Mouse (Mus musculus): ENCODE measurements around the gene Ncstn. TPM values are rescaled to one million over a fixed set of nuclear protein-coding genes. Genes with fewer than 3 reads are reported as not detected.
A peak's percentile ranks its signal among the peaks of the same experiment; 100 is the strongest.

Gene Ncstn
- polyA plus RNA-seq, 1 experiment: 7.6 TPM

DNA sequence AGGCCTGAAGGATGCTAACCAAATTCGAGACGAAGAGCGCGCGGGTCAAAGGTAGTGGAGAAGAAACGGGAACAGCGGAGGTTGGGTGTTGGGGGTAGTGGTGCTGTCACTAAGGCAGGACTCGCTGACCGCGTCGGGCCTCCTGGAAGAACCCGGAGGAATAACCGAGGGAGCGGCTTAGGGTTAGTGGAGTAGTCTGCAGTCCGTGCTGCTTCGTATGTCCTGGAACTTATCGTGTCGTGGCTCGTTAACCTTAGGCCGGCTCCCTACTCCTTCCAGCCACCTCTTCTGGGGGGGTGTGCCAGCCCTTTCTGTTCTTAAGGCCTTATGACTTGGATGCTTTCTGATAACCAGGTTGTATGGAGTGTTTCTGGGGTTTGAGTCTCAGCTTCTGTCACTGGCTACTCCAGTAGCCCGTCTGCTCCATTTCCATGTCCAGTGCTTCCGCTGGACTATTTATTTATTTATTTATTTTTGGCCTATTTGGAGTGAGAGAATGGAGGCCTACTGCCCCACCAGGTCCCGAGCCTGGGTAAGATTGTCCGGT is 377 bp upstream of the Ncstn start:
- H3K27me3 ChIP-seq (replicated peaks): no peaks in the 10 kb centered on the region
- TF ChIP-seq GATA1 (IDR thresholded peaks at IDR 0.05; ENCODE audit: borderline replicate concordance, low read length) (no peak), FLI1 (IDR thresholded peaks at IDR 0.05; ENCODE audit: low read length) (no peak)
- H3K9me3 ChIP-seq: no peaks in the 10 kb centered on the region
- peak overlapping the region; percentile 99 for H3K4me3 ChIP-seq (replicated peaks)
- peaks cover 55% of the 10 kb centered on the region for H3K4me1 ChIP-seq
- H3K36me3 ChIP-seq (replicated peaks; ENCODE audit: low read length): peaks cover 36% of the 10 kb centered on the region

DNA sequence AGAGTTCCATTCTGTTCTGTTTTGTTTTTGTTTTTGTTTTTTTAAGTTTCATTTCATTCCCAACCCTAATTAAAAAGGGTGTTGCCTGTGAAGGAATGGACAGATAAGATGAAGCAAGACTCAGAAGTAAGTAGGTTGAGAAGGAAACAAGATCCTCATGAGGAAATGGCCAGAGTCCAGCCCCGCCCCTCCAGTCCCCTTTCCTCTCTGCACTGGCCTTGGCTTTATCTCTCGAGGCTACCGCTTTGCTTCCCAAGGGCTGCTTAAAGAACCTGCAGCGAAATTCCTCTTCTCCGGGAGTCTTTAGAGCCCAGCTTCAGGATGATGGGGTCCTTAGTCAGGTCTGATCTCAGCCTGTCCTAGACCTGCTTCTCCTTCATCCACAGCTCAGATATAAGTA is 4.6 kb downstream of the Ncstn start:
- H3K9me3 ChIP-seq: no peaks in the 10 kb centered on the region
- H3K36me3 ChIP-seq (replicated peaks; ENCODE audit: low read length): peaks cover 77% of the 10 kb centered on the region
- peaks cover 35% of the 10 kb centered on the region for H3K4me1 ChIP-seq
- H3K27me3 ChIP-seq (replicated peaks): no peaks in the 10 kb centered on the region
- H3K4me3 ChIP-seq (replicated peaks): peak overlapping the region; percentile 67
- TF ChIP-seq GATA1 (IDR thresholded peaks at IDR 0.05; ENCODE audit: borderline replicate concordance, low read length): no peak
- TF ChIP-seq FLI1 (IDR thresholded peaks at IDR 0.05; ENCODE audit: low read length): no peak

DNA sequence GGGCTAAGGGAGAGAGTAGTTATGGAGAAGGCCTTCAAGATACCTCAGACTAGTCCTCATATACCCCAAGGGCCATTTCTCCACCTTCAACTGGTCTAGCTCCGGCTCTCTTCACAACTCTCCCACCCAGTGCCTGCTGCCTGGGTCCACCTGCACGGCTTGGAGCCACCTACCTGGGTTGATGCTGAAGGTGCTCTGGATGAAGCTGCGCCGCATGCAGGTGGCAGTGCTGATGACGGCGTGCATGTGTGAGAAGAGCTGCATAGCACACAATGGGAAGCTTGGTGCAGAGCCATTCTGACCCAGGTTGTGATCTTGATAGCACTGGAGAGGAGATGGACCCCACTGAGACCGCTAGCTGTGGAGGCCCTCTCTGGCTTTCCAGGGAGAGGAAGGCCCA is 10.0 kb downstream of the Ncstn start:
- Histone ChIP-seq H3K36me3 (replicated peaks; ENCODE audit: low read length) (peaks cover 98% of the 10 kb centered on the region), H3K4me3 (replicated peaks) (no peak overlapping the region), H3K9me3 (no peaks in the 10 kb centered on the region), H3K27me3 (replicated peaks) (no peaks in the 10 kb centered on the region), H3K4me1 (peaks cover 7% of the 10 kb centered on the region)
- TF ChIP-seq GATA1 (IDR thresholded peaks at IDR 0.05; ENCODE audit: borderline replicate concordance, low read length) (no peak), FLI1 (IDR thresholded peaks at IDR 0.05; ENCODE audit: low read length) (no peak)

DNA sequence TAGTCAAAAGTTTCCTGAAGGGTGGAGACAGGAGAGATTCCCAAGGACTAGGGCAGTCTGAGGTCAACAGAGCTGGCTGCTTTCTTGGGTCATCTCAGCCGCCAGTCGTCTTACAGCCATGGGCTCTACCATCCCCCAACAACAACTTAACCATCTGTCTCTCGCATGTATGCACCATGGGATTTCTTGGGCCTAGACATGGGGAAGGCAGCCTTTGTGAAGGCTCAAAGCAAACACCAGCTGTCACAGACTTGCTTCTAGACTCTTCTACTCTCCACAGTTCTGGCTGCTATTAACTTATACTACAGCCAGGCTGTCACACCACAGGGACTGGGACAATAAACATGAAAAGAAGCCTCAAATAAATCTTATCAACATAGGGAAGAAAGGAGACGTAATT is 11.0 kb downstream of the Ncstn start:
- no peak overlapping the region for H3K4me3 ChIP-seq (replicated peaks)
- no peaks in the 10 kb centered on the region for H3K27me3 ChIP-seq (replicated peaks)
- H3K9me3 ChIP-seq: no peaks in the 10 kb centered on the region
- peaks cover 100% of the 10 kb centered on the region for H3K36me3 ChIP-seq (replicated peaks; ENCODE audit: low read length)
- TF ChIP-seq FLI1 (IDR thresholded peaks at IDR 0.05; ENCODE audit: low read length): no peak
- TF ChIP-seq GATA1 (IDR thresholded peaks at IDR 0.05; ENCODE audit: borderline replicate concordance, low read length): no peak
- peaks cover 5% of the 10 kb centered on the region; the same call in 1 of the 2 replicates for H3K4me1 ChIP-seq

DNA sequence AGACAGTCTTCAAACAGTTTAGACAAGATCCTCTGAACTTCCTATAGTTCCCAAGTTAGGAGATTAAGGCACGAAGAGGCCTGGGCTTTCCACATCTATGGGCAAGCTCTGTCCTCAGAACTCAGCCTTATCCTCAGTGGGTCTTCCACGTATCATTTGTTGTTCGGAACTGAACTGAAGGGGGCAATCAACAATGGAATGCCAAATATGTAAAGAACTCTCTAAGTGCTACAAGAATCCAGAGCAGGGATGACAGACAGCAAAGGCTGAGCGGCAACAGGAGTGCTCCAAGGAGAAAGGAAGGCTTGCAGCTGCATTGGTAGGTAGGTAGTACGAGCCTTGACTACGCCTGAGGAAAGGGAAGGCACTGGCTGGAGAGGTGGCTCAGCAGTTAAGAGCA is 12.4 kb downstream of the Ncstn start:
- no peaks in the 10 kb centered on the region for H3K27me3 ChIP-seq (replicated peaks)
- no peaks in the 10 kb centered on the region for H3K9me3 ChIP-seq
- H3K4me3 ChIP-seq (replicated peaks): no peak overlapping the region
- TF ChIP-seq FLI1 (IDR thresholded peaks at IDR 0.05; ENCODE audit: low read length): no peak
- TF ChIP-seq GATA1 (IDR thresholded peaks at IDR 0.05; ENCODE audit: borderline replicate concordance, low read length): no peak
- H3K4me1 ChIP-seq: peaks cover 5% of the 10 kb centered on the region; the same call in 1 of the 2 replicates
- H3K36me3 ChIP-seq (replicated peaks; ENCODE audit: low read length): peaks cover 100% of the 10 kb centered on the region

DNA sequence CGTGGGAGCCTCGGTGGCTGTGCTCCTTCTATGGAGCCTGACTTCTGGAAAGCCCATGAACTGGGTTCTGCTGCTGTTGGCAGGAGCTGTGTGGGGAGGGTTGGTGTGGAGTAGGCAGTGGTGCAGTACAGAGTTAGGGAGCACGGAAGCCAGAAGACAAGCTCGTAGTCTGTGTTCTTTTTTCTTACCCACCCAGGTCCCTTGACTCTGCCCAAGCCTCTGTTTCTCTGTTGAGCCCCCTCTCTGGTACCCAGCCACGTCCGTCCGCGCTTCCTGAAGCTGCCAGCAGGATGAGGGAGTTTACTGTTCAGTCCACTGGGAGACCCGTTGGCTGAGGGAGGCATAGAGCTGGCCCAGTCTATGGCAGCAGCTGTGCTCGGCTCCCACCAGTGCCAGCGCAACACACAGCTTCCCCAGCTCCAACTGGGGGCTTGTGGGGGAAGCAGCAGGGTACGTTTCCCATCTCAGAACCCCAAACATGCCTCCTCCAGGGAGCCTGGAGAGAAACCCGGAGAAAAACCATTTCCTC is 17.9 kb downstream of the Ncstn start:
- peaks cover 66% of the 10 kb centered on the region for H3K36me3 ChIP-seq (replicated peaks; ENCODE audit: low read length)
- no peak for TF ChIP-seq FLI1 (IDR thresholded peaks at IDR 0.05; ENCODE audit: low read length)
- no peak for TF ChIP-seq GATA1 (IDR thresholded peaks at IDR 0.05; ENCODE audit: borderline replicate concordance, low read length)

DNA sequence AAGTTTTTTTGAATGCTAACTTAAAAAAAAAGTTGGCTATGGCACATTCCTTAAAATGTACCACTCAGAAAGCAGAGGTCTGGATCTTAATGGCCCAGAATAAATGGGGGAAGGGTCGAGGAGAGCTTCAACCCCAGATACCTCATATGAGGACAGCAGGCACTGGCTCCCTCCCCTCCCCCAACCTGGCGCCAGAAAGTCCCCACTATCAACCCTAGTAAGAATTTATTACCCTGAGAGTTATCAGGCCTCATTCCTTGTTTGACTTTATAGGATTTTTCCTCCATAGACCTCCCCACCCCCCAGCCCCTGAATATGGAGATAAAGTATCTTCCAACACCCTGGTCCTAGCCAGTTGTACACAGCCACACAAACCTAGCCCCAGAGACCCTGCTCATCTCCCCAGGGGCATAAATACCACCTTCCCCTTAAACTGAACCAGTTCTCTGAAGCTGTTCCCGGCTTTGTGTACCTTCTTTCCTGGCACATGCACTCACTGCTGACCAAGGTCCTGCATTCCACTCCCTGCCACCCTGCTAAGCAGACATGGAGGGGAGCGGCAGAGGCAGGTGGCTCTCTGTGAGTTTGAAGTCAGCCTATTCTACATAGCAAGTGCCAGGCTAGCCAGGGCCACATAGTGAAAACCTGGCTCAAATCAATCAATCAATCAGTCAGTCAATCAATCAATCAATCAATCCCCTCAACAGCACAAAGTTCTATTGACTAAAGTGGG is 19.1 kb downstream of the Ncstn start:
- Histone ChIP-seq H3K36me3 (replicated peaks; ENCODE audit: low read length) (peaks cover 54% of the 10 kb centered on the region), H3K27me3 (replicated peaks) (peaks cover 14% of the 10 kb centered on the region), H3K4me3 (replicated peaks) (no peak overlapping the region), H3K4me1 (peaks cover 18% of the 10 kb centered on the region), H3K9me3 (no peaks in the 10 kb centered on the region)
- TF ChIP-seq FLI1 (IDR thresholded peaks at IDR 0.05; ENCODE audit: low read length) (no peak), GATA1 (IDR thresholded peaks at IDR 0.05; ENCODE audit: borderline replicate concordance, low read length) (no peak)

More for the DNA sequence above, 17.9 kb downstream of the Ncstn start:
- Histone ChIP-seq H3K27me3 (replicated peaks) (peaks cover 6% of the 10 kb centered on the region), H3K9me3 (no peaks in the 10 kb centered on the region), H3K4me3 (replicated peaks) (no peak overlapping the region), H3K4me1 (peaks cover 18% of the 10 kb centered on the region)

DNA sequence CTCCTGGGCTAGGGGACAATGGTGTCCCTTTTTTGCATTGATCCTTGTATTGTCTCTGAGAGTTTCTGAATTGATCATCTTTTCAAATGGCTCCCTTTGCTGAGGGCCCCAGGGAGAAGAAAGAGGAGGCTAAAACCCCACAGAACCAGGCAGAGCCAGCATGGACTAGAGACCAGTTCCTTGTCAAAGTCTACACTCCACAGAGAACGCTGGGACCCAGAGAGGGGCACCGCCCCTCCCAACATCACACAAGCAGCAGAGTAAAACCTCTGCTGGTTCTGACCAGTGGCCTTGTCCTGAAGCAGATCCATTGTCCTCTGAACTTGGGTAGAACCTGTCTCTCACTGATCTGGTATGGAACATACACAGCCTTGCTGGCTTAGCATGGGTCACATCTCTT is 20.5 kb downstream of the Ncstn start:
- H3K36me3 ChIP-seq (replicated peaks; ENCODE audit: low read length): peaks cover 40% of the 10 kb centered on the region
- no peaks in the 10 kb centered on the region for H3K9me3 ChIP-seq
- H3K4me1 ChIP-seq: peaks cover 18% of the 10 kb centered on the region
- TF ChIP-seq GATA1 (IDR thresholded peaks at IDR 0.05; ENCODE audit: borderline replicate concordance, low read length) (no peak), FLI1 (IDR thresholded peaks at IDR 0.05; ENCODE audit: low read length) (no peak)
- H3K4me3 ChIP-seq (replicated peaks): no peak overlapping the region
- H3K27me3 ChIP-seq (replicated peaks): peaks cover 26% of the 10 kb centered on the region

DNA sequence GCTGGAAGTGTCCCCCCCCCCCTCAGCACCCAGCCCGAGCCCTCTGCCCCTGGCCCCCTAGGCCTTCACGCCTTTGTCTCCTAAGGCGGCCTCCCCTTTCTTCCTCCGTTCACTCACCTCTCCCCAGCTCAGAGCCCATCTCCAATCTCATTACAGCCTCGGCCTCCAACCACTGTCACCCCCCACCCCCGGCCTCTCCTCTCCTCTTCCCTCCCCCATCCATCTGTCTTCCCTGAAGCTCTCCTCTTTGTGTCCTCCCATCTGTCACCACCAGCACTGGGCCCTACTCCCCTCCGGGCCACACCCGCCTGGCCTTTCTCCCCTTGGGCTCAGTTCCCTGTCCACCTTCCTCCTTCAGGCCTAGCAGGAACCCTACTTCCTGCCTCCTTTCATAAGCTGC is 21.4 kb downstream of the Ncstn start:
- Histone ChIP-seq H3K27me3 (replicated peaks) (peaks cover 35% of the 10 kb centered on the region), H3K4me1 (peaks cover 18% of the 10 kb centered on the region), H3K4me3 (replicated peaks) (no peak overlapping the region), H3K36me3 (replicated peaks; ENCODE audit: low read length) (peaks cover 31% of the 10 kb centered on the region), H3K9me3 (no peaks in the 10 kb centered on the region)
- no peak for TF ChIP-seq GATA1 (IDR thresholded peaks at IDR 0.05; ENCODE audit: borderline replicate concordance, low read length)
- TF ChIP-seq FLI1 (IDR thresholded peaks at IDR 0.05; ENCODE audit: low read length): no peak

DNA sequence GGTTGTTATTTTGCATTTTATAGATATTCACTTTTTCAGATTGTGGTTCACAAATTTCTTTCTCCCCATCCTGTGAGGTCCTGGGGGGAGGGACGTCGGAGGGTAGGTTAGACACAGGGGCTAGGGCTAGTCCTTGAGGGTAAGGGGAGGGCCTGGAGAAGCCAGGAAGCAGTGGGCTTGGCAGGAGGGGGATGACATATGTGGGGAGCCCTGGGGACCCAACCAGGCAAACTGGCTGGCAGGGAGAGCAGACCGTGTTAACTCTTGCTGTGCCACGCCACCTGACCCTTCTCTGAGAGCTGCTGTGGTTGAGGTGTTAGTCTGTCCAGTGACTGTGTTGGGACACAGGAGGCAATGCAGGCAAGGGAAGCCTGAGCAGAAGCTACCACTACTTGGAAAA is 21.9 kb downstream of the Ncstn start:
- peaks cover 26% of the 10 kb centered on the region for H3K36me3 ChIP-seq (replicated peaks; ENCODE audit: low read length)
- peaks cover 39% of the 10 kb centered on the region for H3K27me3 ChIP-seq (replicated peaks)
- TF ChIP-seq FLI1 (IDR thresholded peaks at IDR 0.05; ENCODE audit: low read length) (no peak), GATA1 (IDR thresholded peaks at IDR 0.05; ENCODE audit: borderline replicate concordance, low read length) (no peak)
- peaks cover 18% of the 10 kb centered on the region for H3K4me1 ChIP-seq
- H3K9me3 ChIP-seq: no peaks in the 10 kb centered on the region
- H3K4me3 ChIP-seq (replicated peaks): no peak overlapping the region
